Mouse (Mus musculus) c-Kit-negative CD71-positive TER-119-positive erythroid progenitor cells, embryonic 14.5 days (primary cell): ENCODE results near the gene Zfp367.

Experiments
- DNase-seq: peaks from one replicate; pipeline ENCODE4 v3.0.0-alpha.2; 2013; ENCODE audit warnings: low read depth, low spot score

The Zfp367 gene

GRCm38 (mm10) chr13:64091006-64091405 lies 62.0 kb downstream of the Zfp367 start:
- DNase-seq = no peak

GRCm38 (mm10) chr13:64090278-64090677 lies 62.7 kb downstream of the Zfp367 start:
- no peak for DNase-seq

- DNase-seq = no peak
These were observed 63.9 kb downstream of the Zfp367 start, which contains the start of gene Hsd17b3 for GRCm38 (mm10) chr13:64089130-64089529. TSS of gene Hsd17b3 (minus strand) at chr13:64089230.

- DNase-seq = no peak
These were observed 64.9 kb downstream of the Zfp367 start for GRCm38 (mm10) chr13:64088057-64088456.

- DNase-seq = no peak
These were observed 67.0 kb downstream of the Zfp367 start for GRCm38 (mm10) chr13:64086036-64086435.

- DNase-seq = no peak
These were observed 69.7 kb downstream of the Zfp367 start for GRCm38 (mm10) chr13:64083331-64083730.
